Mouse (Mus musculus): ENCODE results near the gene Haus7. TPM values are rescaled to one million over a fixed set of nuclear protein-coding genes. Genes with fewer than 3 reads are reported as not detected.

The Haus7 gene
- polyA plus RNA-seq, 1 experiment: 52.9 TPM

GRCm38 (mm10) chrX:73475658-73476256 is 16.9 kb upstream of the Haus7 start:
- 86% methylated on average over 1 of the region's 1 CpGs for WGBS
- Histone ChIP-seq H3K4me1 (ENCODE audit: control insufficient read depth, insufficient read depth, low read length) (no peaks in the 10 kb centered on the region), H3K27ac (ENCODE audit: control insufficient read depth, insufficient read depth, low read depth, low read length, poor library complexity) (no peak overlapping the region), H3K4me3 (replicated peaks; ENCODE audit: control insufficient read depth, low read depth, low read length) (no peak overlapping the region)
- no peak for TF ChIP-seq CTCF (IDR thresholded peaks at IDR 0.05; ENCODE audit: control insufficient read depth, insufficient read depth, low read length)
- no peak for TF ChIP-seq POLR2A (IDR thresholded peaks at IDR 0.05; ENCODE audit: borderline replicate concordance, control insufficient read depth, low read depth, low read length)

GRCm38 (mm10) chrX:73474340-73475165 is 15.7 kb upstream of the Haus7 start:
- Histone ChIP-seq H3K4me3 (replicated peaks; ENCODE audit: control insufficient read depth, low read depth, low read length) (no peak overlapping the region), H3K27ac (ENCODE audit: control insufficient read depth, insufficient read depth, low read depth, low read length, poor library complexity) (no peak overlapping the region), H3K4me1 (ENCODE audit: control insufficient read depth, insufficient read depth, low read length) (no peaks in the 10 kb centered on the region)
- WGBS: 68% methylated on average over 12 of the region's 12 CpGs
- TF ChIP-seq CTCF (IDR thresholded peaks at IDR 0.05; ENCODE audit: control insufficient read depth, insufficient read depth, low read length) (no peak), POLR2A (IDR thresholded peaks at IDR 0.05; ENCODE audit: borderline replicate concordance, control insufficient read depth, low read depth, low read length) (no peak)

GRCm38 (mm10) chrX:73471764-73472163 is 12.9 kb upstream of the Haus7 start:
- Histone ChIP-seq H3K4me1 (ENCODE audit: control insufficient read depth, insufficient read depth, low read length) (no peaks in the 10 kb centered on the region), H3K27ac (ENCODE audit: control insufficient read depth, insufficient read depth, low read depth, low read length, poor library complexity) (no peak overlapping the region), H3K4me3 (replicated peaks; ENCODE audit: control insufficient read depth, low read depth, low read length) (no peak overlapping the region)
- 44% methylated on average over 3 of the region's 3 CpGs for WGBS
- TF ChIP-seq POLR2A (IDR thresholded peaks at IDR 0.05; ENCODE audit: borderline replicate concordance, control insufficient read depth, low read depth, low read length) (no peak), CTCF (IDR thresholded peaks at IDR 0.05; ENCODE audit: control insufficient read depth, insufficient read depth, low read length) (no peak)

- Histone ChIP-seq H3K27ac (ENCODE audit: control insufficient read depth, insufficient read depth, low read depth, low read length, poor library complexity) (no peak overlapping the region), H3K4me1 (ENCODE audit: control insufficient read depth, insufficient read depth, low read length) (no peaks in the 10 kb centered on the region), H3K4me3 (replicated peaks; ENCODE audit: control insufficient read depth, low read depth, low read length) (no peak overlapping the region)
- no peak for TF ChIP-seq CTCF (IDR thresholded peaks at IDR 0.05; ENCODE audit: control insufficient read depth, insufficient read depth, low read length)
- 69% methylated on average over 1 of the region's 1 CpGs for WGBS
These were observed 9.9 kb upstream of the Haus7 start for GRCm38 (mm10) chrX:73468752-73469151.

- no peak for TF ChIP-seq CTCF (IDR thresholded peaks at IDR 0.05; ENCODE audit: control insufficient read depth, insufficient read depth, low read length)
- no peak for TF ChIP-seq POLR2A (IDR thresholded peaks at IDR 0.05; ENCODE audit: borderline replicate concordance, control insufficient read depth, low read depth, low read length)
- 74% methylated on average over 3 of the region's 3 CpGs for WGBS
- no peak overlapping the region for H3K4me3 ChIP-seq (replicated peaks; ENCODE audit: control insufficient read depth, low read depth, low read length)
- H3K4me1 ChIP-seq (ENCODE audit: control insufficient read depth, insufficient read depth, low read length): no peaks in the 10 kb centered on the region
- H3K27ac ChIP-seq (ENCODE audit: control insufficient read depth, insufficient read depth, low read depth, low read length, poor library complexity): no peak overlapping the region
These were observed 9.5 kb upstream of the Haus7 start for GRCm38 (mm10) chrX:73468330-73468729.

- WGBS: 73% methylated on average over 5 of the region's 5 CpGs
- no peak overlapping the region for H3K27ac ChIP-seq (ENCODE audit: control insufficient read depth, insufficient read depth, low read depth, low read length, poor library complexity)
These were observed 8.8 kb upstream of the Haus7 start for GRCm38 (mm10) chrX:73467446-73468241.

GRCm38 (mm10) chrX:73465483-73466186 is 6.8 kb upstream of the Haus7 start:
- H3K4me3 ChIP-seq (replicated peaks; ENCODE audit: control insufficient read depth, low read depth, low read length): no peak overlapping the region
- no peak overlapping the region for H3K27ac ChIP-seq (ENCODE audit: control insufficient read depth, insufficient read depth, low read depth, low read length, poor library complexity)
- no peak for TF ChIP-seq CTCF (IDR thresholded peaks at IDR 0.05; ENCODE audit: control insufficient read depth, insufficient read depth, low read length)
- no peak for TF ChIP-seq POLR2A (IDR thresholded peaks at IDR 0.05; ENCODE audit: borderline replicate concordance, control insufficient read depth, low read depth, low read length)
- WGBS: 67% methylated on average over 9 of the region's 9 CpGs
- H3K4me1 ChIP-seq (ENCODE audit: control insufficient read depth, insufficient read depth, low read length): no peaks in the 10 kb centered on the region

More at GRCm38 (mm10) chrX:73467446-73468241, 8.8 kb upstream of the Haus7 start:
- Histone ChIP-seq H3K4me3 (replicated peaks; ENCODE audit: control insufficient read depth, low read depth, low read length) (no peak overlapping the region), H3K4me1 (ENCODE audit: control insufficient read depth, insufficient read depth, low read length) (no peaks in the 10 kb centered on the region)
- TF ChIP-seq POLR2A (IDR thresholded peaks at IDR 0.05; ENCODE audit: borderline replicate concordance, control insufficient read depth, low read depth, low read length) (no peak), CTCF (IDR thresholded peaks at IDR 0.05; ENCODE audit: control insufficient read depth, insufficient read depth, low read length) (no peak)
